Mouse (Mus musculus) duodenum, adult 2 months (tissue): ENCODE results near the gene Gm11756. TPM values are rescaled to one million over a fixed set of nuclear protein-coding genes. Genes with fewer than 3 reads are reported as not detected.

Source experiments
- polyA plus RNA-seq: library from polyadenylated mRNA; depleted of rRNA; stranded (reverse); fragments of >200 nt; gene quantifications from 2 replicates; pipeline ENCODE4 v1.2.3, GENCODE M21; 2012; ENCODE audit warnings: low replicate concordance; rRNA removed

Gene Gm11756
- not detected in 2 replicates for polyA plus RNA-seq

GRCm38 (mm10) chr4:73920660-73921059 is at the start of gene Gm11756:
TSS of gene Gm11756 (minus strand) at chr4:73920760.

GRCm38 (mm10) chr4:73950375-73950896 is 29.9 kb upstream of the Gm11756 start, which contains the start of gene 2310002L09Rik:
TSS of gene 2310002L09Rik (minus strand) at chr4:73950846.

GRCm38 (mm10) chr4:73905853-73906252 is 14.7 kb downstream of the Gm11756 start, which contains the start of gene Gm13871:
TSS of gene Gm13871 (minus strand) at chr4:73905953.

GRCm38 (mm10) chr4:73891012-73891411 is 29.5 kb downstream of the Gm11756 start, which contains the start of gene Gm11757:
TSS of gene Gm11757 (minus strand) at chr4:73891112.

GRCm38 (mm10) chr4:73876166-73876565 is 44.4 kb downstream of the Gm11756 start, which contains the start of gene Gm11758:
TSS of gene Gm11758 (minus strand) at chr4:73876266.

Other genes with a start within 250 kb of the Gm11756 start
- not detected in 2 replicates for gene Gm428, start 237.2 kb downstream of the Gm11756 start, polyA plus RNA-seq
- 1.7 and 3.4 TPM in 2 replicates for gene Rasef, start 129.8 kb downstream of the Gm11756 start, polyA plus RNA-seq
- not detected in 2 replicates for gene Gm11758, start 44.5 kb downstream of the Gm11756 start, polyA plus RNA-seq
- gene Gm11757, start 29.6 kb downstream of the Gm11756 start, polyA plus RNA-seq: not detected in 2 replicates
- not detected in 2 replicates for gene Gm13871, start 14.8 kb downstream of the Gm11756 start, polyA plus RNA-seq
- gene 2310002L09Rik, start 30.1 kb upstream of the Gm11756 start, polyA plus RNA-seq: not detected in 2 replicates
- not detected in 2 replicates for gene Frmd3, start 92.7 kb upstream of the Gm11756 start, polyA plus RNA-seq